In the genomic region with DNA sequence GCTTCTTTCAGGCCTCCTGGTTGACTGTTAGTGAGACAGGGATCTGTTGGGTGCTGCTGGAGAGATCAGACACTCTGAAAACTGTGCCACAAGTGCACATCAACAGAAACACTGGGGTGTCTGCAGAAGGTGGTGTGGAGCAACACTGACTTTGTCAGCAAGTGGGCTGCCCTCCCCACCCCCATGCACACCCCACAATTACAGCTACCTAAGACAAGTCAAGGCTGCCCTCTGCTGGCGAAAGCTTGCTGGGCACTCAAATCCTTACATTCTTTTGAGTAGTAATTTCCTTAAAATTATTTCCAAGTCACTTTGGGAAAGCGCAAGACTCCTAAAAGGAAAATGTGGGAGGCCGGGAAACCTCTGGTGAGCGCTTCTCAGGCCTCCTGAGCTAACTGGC, we compare ENCODE assay signal across 8 mouse cellular contexts. TPM values are rescaled to one million over a fixed set of nuclear protein-coding genes. Genes with fewer than 3 reads are reported as not detected.
A peak's percentile ranks its signal among the peaks of the same experiment; 100 is the strongest.
DNase-seq lines count a peak whose midpoint lies in the region; ATAC-seq lines count a peak whose summit lies in the region.

No protein-coding gene starts in this region.

- no peak overlapping the region for H3K4me2 ChIP-seq in forebrain, embryonic 14.5 days (ENCODE audit: low read length)
- no peak overlapping the region for H3K4me2 ChIP-seq in forebrain, embryonic 15.5 days (replicated peaks)
- H3K4me2 ChIP-seq in neural tube, embryonic 11.5 days (ENCODE audit: low read depth) = no peak overlapping the region

- no peak overlapping the region for H3K4me3 ChIP-seq in forebrain, embryonic 14.5 days (ENCODE audit: low read depth, low read length)
- H3K4me3 ChIP-seq in forebrain, embryonic 15.5 days = no peak overlapping the region
- no peak overlapping the region for H3K4me3 ChIP-seq in neural tube, embryonic 11.5 days (ENCODE audit: low read depth, low read length)

- H3K9me3 ChIP-seq in forebrain, embryonic 14.5 days (replicated peaks; ENCODE audit: control insufficient read depth, low read length) = no peaks in the 10 kb centered on the region
- no peaks in the 10 kb centered on the region for H3K9me3 ChIP-seq in forebrain, embryonic 15.5 days
- H3K9me3 ChIP-seq in neural tube, embryonic 11.5 days (ENCODE audit: control insufficient read depth, low read length) = no peaks in the 10 kb centered on the region

- no peak for ATAC-seq in forebrain, embryonic 14.5 days
- no peak for ATAC-seq in forebrain, embryonic 15.5 days (replicated peaks)
- ATAC-seq in neural tube, embryonic 11.5 days (ENCODE audit: insufficient read depth, low FRiP score, low TSS enrichment) = no peak

- no peaks in the 10 kb centered on the region for H3K36me3 ChIP-seq in forebrain, embryonic 14.5 days (ENCODE audit: control insufficient read depth, insufficient read depth, low read length)
- H3K36me3 ChIP-seq in forebrain, embryonic 15.5 days = no peaks in the 10 kb centered on the region
- no peaks in the 10 kb centered on the region for H3K36me3 ChIP-seq in neural tube, embryonic 11.5 days (ENCODE audit: control insufficient read depth, insufficient read depth, low read length)

- WGBS in forebrain, embryonic 14.5 days = 13% methylated on average over 4 of the region's 4 CpGs
- WGBS in forebrain, embryonic 15.5 days = 10% methylated on average over 4 of the region's 4 CpGs
- WGBS in neural tube, embryonic 11.5 days = 17% methylated on average over 4 of the region's 4 CpGs

- H3K27ac ChIP-seq in forebrain, embryonic 14.5 days (ENCODE audit: low read depth, low read length) = no peak overlapping the region
- no peak overlapping the region for H3K27ac ChIP-seq in forebrain, embryonic 15.5 days (replicated peaks)
- no peak overlapping the region for H3K27ac ChIP-seq in neural tube, embryonic 11.5 days (ENCODE audit: low read depth, low read length)

- H3K4me1 ChIP-seq in forebrain, embryonic 14.5 days (ENCODE audit: control insufficient read depth, insufficient read depth, low read length) = peaks cover 4% of the 10 kb centered on the region
- peaks cover 10% of the 10 kb centered on the region for H3K4me1 ChIP-seq in forebrain, embryonic 15.5 days
- H3K4me1 ChIP-seq in neural tube, embryonic 11.5 days (ENCODE audit: control insufficient read depth, insufficient read depth, low read length) = peaks cover 6% of the 10 kb centered on the region

- peak; percentile 87 for DNase-seq in forebrain, embryonic 14.5 days (ENCODE audit: low spot score)
- peak; percentile 67 to 79 for DNase-seq in CD8-positive naive resting alpha-beta T cell, adult 2 months (ENCODE audit: low read depth in 2 of 2, low spot score in 2 of 2)
- peak; percentile 49 for DNase-seq in cerebellum, adult 9-10 months
- DNase-seq in gastrocnemius, postnatal 36 days = peak; percentile 46 to 56
- DNase-seq in left cerebral cortex, adult 11 months (ENCODE audit: low spot score) = peak; percentile 68
- peak; percentile 80 for DNase-seq in neural tube, embryonic 11.5 days (ENCODE audit: low spot score)
- peak; percentile 73 to 86 for DNase-seq in thymus, postnatal 10 days (ENCODE audit: low spot score in 2 of 2)

- intact Hi-C loops in gastrocnemius, postnatal 36 days (cut with DNase I) = loop anchor here (1.0 to 10.0 kb wide), 2 partner anchors 163 to 189 kb away; no protein-coding TSS in a partner anchor

- H3K9ac ChIP-seq in forebrain, embryonic 14.5 days (ENCODE audit: low read length) = no peak overlapping the region
- H3K9ac ChIP-seq in forebrain, embryonic 15.5 days (replicated peaks) = no peak overlapping the region
- no peak overlapping the region for H3K9ac ChIP-seq in neural tube, embryonic 11.5 days (ENCODE audit: low read length)

- H3K27me3 ChIP-seq in forebrain, embryonic 14.5 days (replicated peaks; ENCODE audit: control insufficient read depth, insufficient read depth, low read length) = no peaks in the 10 kb centered on the region
- no peaks in the 10 kb centered on the region for H3K27me3 ChIP-seq in forebrain, embryonic 15.5 days
- H3K27me3 ChIP-seq in neural tube, embryonic 11.5 days (ENCODE audit: control insufficient read depth, insufficient read depth, low read length) = no peaks in the 10 kb centered on the region

RNA-seq across cellular contexts. Expression of gene Rae1, which starts 3.7 kb away (rescaled TPM):
- 148 and 156 TPM in 2 replicates for polyA plus RNA-seq in forebrain, embryonic 14.5 days (2014; fragmentation: Nextera tagmentation; extraction: Ambion mirVana)
- 162 and 163 TPM in 2 replicates for polyA plus RNA-seq in forebrain, embryonic 15.5 days (2015; fragmentation: Nextera tagmentation; extraction: Ambion mirVana)
- 10 to 100 TPM; 11.4 to 12.8 TPM for total RNA-seq in gastrocnemius, postnatal 36 days (2021)
- 137 and 140 TPM in 2 replicates for polyA plus RNA-seq in neural tube, embryonic 11.5 days (2014; fragmentation: Nextera tagmentation; extraction: Ambion mirVana)

RNA-seq across cellular contexts. Expression of gene Spo11, which starts 18.7 kb away (rescaled TPM):
- polyA plus RNA-seq in forebrain, embryonic 14.5 days (2014; fragmentation: Nextera tagmentation; extraction: Ambion mirVana) = 0.95 and 1.5 TPM in 2 replicates
- 0.46 and 0.97 TPM in 2 replicates for polyA plus RNA-seq in forebrain, embryonic 15.5 days (2015; fragmentation: Nextera tagmentation; extraction: Ambion mirVana)
- total RNA-seq in gastrocnemius, postnatal 36 days (2021) = under 1 TPM in 1 of 2 experiments, not detected in 1; 0.51 TPM
- 0.42 and 1.1 TPM in 2 replicates for polyA plus RNA-seq in neural tube, embryonic 11.5 days (2014; fragmentation: Nextera tagmentation; extraction: Ambion mirVana)

RNA-seq across cellular contexts. Expression of gene Rbm38, which starts 24.1 kb away (rescaled TPM):
- polyA plus RNA-seq in forebrain, embryonic 14.5 days (2014; fragmentation: Nextera tagmentation; extraction: Ambion mirVana) = 29.9 and 31.1 TPM in 2 replicates
- polyA plus RNA-seq in forebrain, embryonic 15.5 days (2015; fragmentation: Nextera tagmentation; extraction: Ambion mirVana) = 24.0 and 27.4 TPM in 2 replicates
- 100 to 1,000 TPM; 180 to 220 TPM for total RNA-seq in gastrocnemius, postnatal 36 days (2021)
- polyA plus RNA-seq in neural tube, embryonic 11.5 days (2014; fragmentation: Nextera tagmentation; extraction: Ambion mirVana) = 73.6 and 74.2 TPM in 2 replicates

RNA-seq across cellular contexts. Expression of gene Bmp7, which starts 56.1 kb away (rescaled TPM):
- polyA plus RNA-seq in forebrain, embryonic 14.5 days (2014; fragmentation: Nextera tagmentation; extraction: Ambion mirVana) = 8.7 and 11.4 TPM in 2 replicates
- polyA plus RNA-seq in forebrain, embryonic 15.5 days (2015; fragmentation: Nextera tagmentation; extraction: Ambion mirVana) = 8.4 and 9.5 TPM in 2 replicates
- total RNA-seq in gastrocnemius, postnatal 36 days (2021) = under 1 TPM; 0.37 to 0.74 TPM
- 17.0 and 20.5 TPM in 2 replicates for polyA plus RNA-seq in neural tube, embryonic 11.5 days (2014; fragmentation: Nextera tagmentation; extraction: Ambion mirVana)
